Mouse (Mus musculus): ENCODE measurements around the gene Pdpn.

GRCm38 (mm10) chr4:143299325-143300070 is at the start of gene Pdpn:
- TF ChIP-seq TAL1 (IDR thresholded peaks at IDR 0.05; ENCODE audit: low read length): no peak
- TF ChIP-seq GATA1 (IDR thresholded peaks at IDR 0.05; ENCODE audit: low read length): no peak
